Mouse (Mus musculus): ENCODE results near the gene Sp1. TPM values are rescaled to one million over a fixed set of nuclear protein-coding genes. Genes with fewer than 3 reads are reported as not detected.

The Sp1 gene
- total and polyA plus RNA-seq, 2 experiments from 2014 or later = 2.8 to 20.9 TPM

- no peak overlapping the region for H3K4me3 ChIP-seq (ENCODE audit: low read depth, low read length)
- H3K4me2 ChIP-seq (ENCODE audit: low read depth, low read length, poor library complexity, severe bottlenecking) = no peak overlapping the region
- DNase-seq (ENCODE audit: low spot score) = no peak
- no peak for ATAC-seq (ENCODE audit: low FRiP score)
- H3K27me3 ChIP-seq (ENCODE audit: insufficient read depth, low read length) = no peaks in the 10 kb centered on the region
- H3K9ac ChIP-seq (replicated peaks; ENCODE audit: low read length, poor library complexity, severe bottlenecking) = no peak overlapping the region
- H3K27ac ChIP-seq (ENCODE audit: low read depth, low read length) = no peak overlapping the region
- no peaks in the 10 kb centered on the region; the same call in 1 of the 2 replicates for H3K36me3 ChIP-seq (ENCODE audit: insufficient read depth, low read length)
- WGBS = 72% methylated on average over 1 of the region's 1 CpGs
- H3K9me3 ChIP-seq (ENCODE audit: low read length) = no peaks in the 10 kb centered on the region
- TF ChIP-seq CTCF (IDR thresholded peaks at IDR 0.05) = no peak
- no peaks in the 10 kb centered on the region for H3K4me1 ChIP-seq (ENCODE audit: insufficient read depth, low read length)
Observed at GRCm38 (mm10) chr15:102420986-102421385, 15.0 kb downstream of the Sp1 start.

- no peaks in the 10 kb centered on the region; the same call in 1 of the 2 replicates for H3K36me3 ChIP-seq (ENCODE audit: insufficient read depth, low read length)
- H3K9me3 ChIP-seq (ENCODE audit: low read length) = no peaks in the 10 kb centered on the region
- peak; percentile 81 for DNase-seq (ENCODE audit: low spot score)
- TF ChIP-seq CTCF (IDR thresholded peaks at IDR 0.05) = peak; percentile 76
- no peaks in the 10 kb centered on the region for H3K4me1 ChIP-seq (ENCODE audit: insufficient read depth, low read length)
- H3K27me3 ChIP-seq (ENCODE audit: insufficient read depth, low read length) = no peaks in the 10 kb centered on the region
- H3K9ac ChIP-seq (replicated peaks; ENCODE audit: low read length, poor library complexity, severe bottlenecking) = no peak overlapping the region
- WGBS = 55% methylated on average over 3 of the region's 3 CpGs
- H3K27ac ChIP-seq (ENCODE audit: low read depth, low read length) = no peak overlapping the region
- no peak overlapping the region for H3K4me2 ChIP-seq (ENCODE audit: low read depth, low read length, poor library complexity, severe bottlenecking)
- no peak for ATAC-seq (ENCODE audit: low FRiP score)
- no peak overlapping the region for H3K4me3 ChIP-seq (ENCODE audit: low read depth, low read length)
Observed at GRCm38 (mm10) chr15:102421437-102421836, 15.5 kb downstream of the Sp1 start.

GRCm38 (mm10) chr15:102423602-102424240 is 17.8 kb downstream of the Sp1 start:
- no peak for TF ChIP-seq CTCF (IDR thresholded peaks at IDR 0.05)
- no peak overlapping the region for H3K4me2 ChIP-seq (ENCODE audit: low read depth, low read length, poor library complexity, severe bottlenecking)
- H3K27me3 ChIP-seq (ENCODE audit: insufficient read depth, low read length) = no peaks in the 10 kb centered on the region
- no peak for DNase-seq (ENCODE audit: low spot score)
- H3K9me3 ChIP-seq (ENCODE audit: low read length) = no peaks in the 10 kb centered on the region
- WGBS = 94% methylated on average over 2 of the region's 2 CpGs
- H3K4me3 ChIP-seq (ENCODE audit: low read depth, low read length) = no peak overlapping the region
- H3K9ac ChIP-seq (replicated peaks; ENCODE audit: low read length, poor library complexity, severe bottlenecking) = no peak overlapping the region
- no peaks in the 10 kb centered on the region for H3K4me1 ChIP-seq (ENCODE audit: insufficient read depth, low read length)
- ATAC-seq (ENCODE audit: low FRiP score) = no peak
- H3K27ac ChIP-seq (ENCODE audit: low read depth, low read length) = no peak overlapping the region
- no peaks in the 10 kb centered on the region; the same call in 1 of the 2 replicates for H3K36me3 ChIP-seq (ENCODE audit: insufficient read depth, low read length)

- DNase-seq (ENCODE audit: low spot score) = no peak
- ATAC-seq (ENCODE audit: low FRiP score) = no peak
- no peak overlapping the region for H3K27ac ChIP-seq (ENCODE audit: low read depth, low read length)
- H3K9ac ChIP-seq (replicated peaks; ENCODE audit: low read length, poor library complexity, severe bottlenecking) = no peak overlapping the region
- H3K27me3 ChIP-seq (ENCODE audit: insufficient read depth, low read length) = no peaks in the 10 kb centered on the region
- peaks cover 3% of the 10 kb centered on the region for H3K36me3 ChIP-seq (ENCODE audit: insufficient read depth, low read length)
- no peak overlapping the region for H3K4me3 ChIP-seq (ENCODE audit: low read depth, low read length)
- 86% methylated on average over 2 of the region's 2 CpGs for WGBS
- H3K4me2 ChIP-seq (ENCODE audit: low read depth, low read length, poor library complexity, severe bottlenecking) = no peak overlapping the region
- H3K4me1 ChIP-seq (ENCODE audit: insufficient read depth, low read length) = no peaks in the 10 kb centered on the region
- TF ChIP-seq CTCF (IDR thresholded peaks at IDR 0.05) = no peak
- H3K9me3 ChIP-seq (ENCODE audit: low read length) = no peaks in the 10 kb centered on the region
Observed at GRCm38 (mm10) chr15:102424657-102425056, 18.7 kb downstream of the Sp1 start.

- ATAC-seq (ENCODE audit: low FRiP score) = no peak
- peaks cover 12% of the 10 kb centered on the region for H3K36me3 ChIP-seq (ENCODE audit: insufficient read depth, low read length)
- no peaks in the 10 kb centered on the region for H3K9me3 ChIP-seq (ENCODE audit: low read length)
- 97% methylated on average over 1 of the region's 1 CpGs for WGBS
- no peaks in the 10 kb centered on the region for H3K4me1 ChIP-seq (ENCODE audit: insufficient read depth, low read length)
- no peak overlapping the region for H3K4me2 ChIP-seq (ENCODE audit: low read depth, low read length, poor library complexity, severe bottlenecking)
- TF ChIP-seq CTCF (IDR thresholded peaks at IDR 0.05) = no peak
- no peaks in the 10 kb centered on the region for H3K27me3 ChIP-seq (ENCODE audit: insufficient read depth, low read length)
- H3K27ac ChIP-seq (ENCODE audit: low read depth, low read length) = no peak overlapping the region
- H3K9ac ChIP-seq (replicated peaks; ENCODE audit: low read length, poor library complexity, severe bottlenecking) = no peak overlapping the region
- no peak overlapping the region for H3K4me3 ChIP-seq (ENCODE audit: low read depth, low read length)
- DNase-seq (ENCODE audit: low spot score) = no peak
Observed at GRCm38 (mm10) chr15:102426963-102427362, 21.0 kb downstream of the Sp1 start.

- H3K36me3 ChIP-seq (ENCODE audit: insufficient read depth, low read length) = peaks cover 17% of the 10 kb centered on the region
- H3K27me3 ChIP-seq (ENCODE audit: insufficient read depth, low read length) = no peaks in the 10 kb centered on the region
- no peak for ATAC-seq (ENCODE audit: low FRiP score)
Observed at GRCm38 (mm10) chr15:102432046-102432445, 26.1 kb downstream of the Sp1 start.

More at GRCm38 (mm10) chr15:102432046-102432445, 26.1 kb downstream of the Sp1 start:
- Histone ChIP-seq H3K4me2 (ENCODE audit: low read depth, low read length, poor library complexity, severe bottlenecking) (no peak overlapping the region), H3K27ac (ENCODE audit: low read depth, low read length) (no peak overlapping the region), H3K4me1 (ENCODE audit: insufficient read depth, low read length) (no peaks in the 10 kb centered on the region), H3K4me3 (ENCODE audit: low read depth, low read length) (no peak overlapping the region), H3K9me3 (ENCODE audit: low read length) (no peaks in the 10 kb centered on the region), H3K9ac (replicated peaks; ENCODE audit: low read length, poor library complexity, severe bottlenecking) (no peak overlapping the region)
- no peak for DNase-seq (ENCODE audit: low spot score)
- WGBS = 94% methylated on average over 1 of the region's 1 CpGs
- no peak for TF ChIP-seq CTCF (IDR thresholded peaks at IDR 0.05)

All from midbrain, postnatal 0 days (tissue).